Mouse (Mus musculus): ENCODE measurements around the gene Fubp1. TPM values are rescaled to one million over a fixed set of nuclear protein-coding genes. Genes with fewer than 3 reads are reported as not detected.

Fubp1 gene
- 100 to 1,000 TPM; 216 to 229 TPM for total RNA-seq (2021)

DNA sequence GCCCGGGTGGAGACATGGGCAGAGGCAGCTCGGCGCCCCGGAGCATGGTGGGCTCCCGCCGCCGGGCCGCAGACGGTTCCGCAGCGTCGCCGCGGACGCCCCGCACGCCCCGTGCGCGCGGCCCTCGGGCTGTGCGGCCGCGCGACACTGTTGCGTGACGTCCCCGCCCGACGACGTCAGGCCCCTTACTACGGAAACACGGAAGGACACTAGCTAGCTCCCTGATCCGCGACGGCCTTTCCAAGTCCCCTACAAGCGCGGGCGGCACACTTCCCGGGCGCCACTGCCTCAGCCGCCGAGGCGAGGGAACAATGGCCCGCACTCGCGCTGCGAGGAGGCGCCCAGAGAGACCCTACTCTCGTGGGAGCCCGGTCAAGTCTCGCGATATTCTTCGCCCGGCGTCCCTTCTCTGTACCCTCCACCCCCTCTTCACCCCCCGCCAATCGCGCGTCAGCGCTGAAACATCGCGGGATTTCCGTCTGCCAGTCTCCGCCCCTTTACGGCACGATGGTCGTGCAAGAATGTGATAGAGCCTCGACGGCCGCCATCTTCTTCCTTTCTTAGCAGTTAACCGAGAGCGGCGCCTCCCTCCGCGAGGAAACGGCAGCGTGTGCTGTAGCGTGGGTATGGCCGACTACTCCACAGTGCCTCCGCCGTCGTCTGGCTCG lies at the start of gene Fubp1, which contains the start of gene Dnajb4:
TSS of gene Fubp1 (plus strand) at position 456 of the 668 bp plus-strand sequence.
TSS of gene Dnajb4 (minus strand) at position 336 of the 668 bp plus-strand sequence.
- peak; percentile 100 for DNase-seq
- intact Hi-C loops (cut with DNase I), result loop anchor here (5.0 kb wide), 1 partner anchor 98 kb away; no protein-coding TSS in a partner anchor

DNA sequence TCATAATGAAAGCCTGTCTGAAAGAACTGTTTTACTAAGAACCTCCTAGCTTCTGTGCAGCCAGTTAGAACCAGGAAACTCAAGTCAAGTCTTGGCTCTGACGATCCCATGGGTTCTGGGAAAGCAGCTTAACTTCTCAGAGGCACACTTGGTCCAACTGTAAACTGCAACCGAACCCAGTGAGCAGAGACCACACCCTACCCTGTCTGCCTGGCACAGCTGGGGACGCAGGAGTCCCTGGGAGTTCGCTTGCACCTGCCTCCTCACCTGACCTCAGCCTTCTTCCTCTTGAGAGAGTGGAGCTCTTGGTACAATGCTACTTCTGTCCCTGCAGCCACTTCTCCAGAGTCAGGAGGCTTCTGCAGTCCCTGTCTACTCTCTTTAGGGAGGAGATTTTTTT lies 49.6 kb upstream of the Fubp1 start:
- intact Hi-C loops (cut with DNase I), result loop anchor here (10.0 kb wide), 1 partner anchor 46 kb away; no protein-coding TSS in a partner anchor
- DNase-seq, result no peak

DNA sequence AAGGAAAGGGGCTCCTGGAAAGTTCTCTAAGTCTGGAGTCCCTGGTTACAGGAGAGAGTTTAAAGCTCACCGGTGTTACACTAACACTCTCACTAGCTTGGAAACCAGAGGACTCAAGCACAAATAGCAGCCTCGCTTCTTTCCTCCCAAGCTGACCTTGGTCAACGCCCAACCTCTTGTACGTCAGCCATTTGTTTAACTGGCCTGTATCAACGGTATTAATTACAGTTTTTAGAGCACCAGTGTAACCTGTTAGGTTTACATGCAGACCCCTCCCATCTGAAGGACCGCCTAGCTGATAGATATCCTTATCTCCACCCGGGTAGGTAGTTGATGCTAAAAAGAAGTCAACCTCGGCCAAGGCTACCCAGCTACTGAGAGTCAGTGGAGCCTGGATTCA lies 46.9 kb upstream of the Fubp1 start:
- DNase-seq, result no peak
- intact Hi-C loops (cut with DNase I), result loop anchor here (10.0 kb wide), 1 partner anchor 49 kb away; no protein-coding TSS in a partner anchor

DNA sequence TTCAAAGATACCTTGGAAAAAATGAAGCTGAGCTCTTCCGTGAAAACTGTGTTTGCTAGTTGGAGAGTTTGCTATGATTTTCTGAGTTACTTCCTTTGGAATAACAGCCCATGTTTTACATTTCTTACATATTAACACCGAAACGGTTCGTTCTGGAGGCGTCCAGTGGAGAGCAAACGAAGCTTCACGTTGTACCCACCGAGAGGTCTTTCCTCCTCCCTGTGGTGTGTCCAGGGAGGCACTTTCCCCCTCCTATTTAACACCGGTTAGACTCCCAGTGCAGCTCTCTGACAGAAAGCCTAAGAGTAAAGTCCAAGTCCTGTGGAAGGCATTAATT lies 45.2 kb upstream of the Fubp1 start:
- DNase-seq, result no peak
- intact Hi-C loops (cut with DNase I), result loop anchor here (10.0 kb wide), 1 partner anchor 50 kb away; no protein-coding TSS in a partner anchor

DNA sequence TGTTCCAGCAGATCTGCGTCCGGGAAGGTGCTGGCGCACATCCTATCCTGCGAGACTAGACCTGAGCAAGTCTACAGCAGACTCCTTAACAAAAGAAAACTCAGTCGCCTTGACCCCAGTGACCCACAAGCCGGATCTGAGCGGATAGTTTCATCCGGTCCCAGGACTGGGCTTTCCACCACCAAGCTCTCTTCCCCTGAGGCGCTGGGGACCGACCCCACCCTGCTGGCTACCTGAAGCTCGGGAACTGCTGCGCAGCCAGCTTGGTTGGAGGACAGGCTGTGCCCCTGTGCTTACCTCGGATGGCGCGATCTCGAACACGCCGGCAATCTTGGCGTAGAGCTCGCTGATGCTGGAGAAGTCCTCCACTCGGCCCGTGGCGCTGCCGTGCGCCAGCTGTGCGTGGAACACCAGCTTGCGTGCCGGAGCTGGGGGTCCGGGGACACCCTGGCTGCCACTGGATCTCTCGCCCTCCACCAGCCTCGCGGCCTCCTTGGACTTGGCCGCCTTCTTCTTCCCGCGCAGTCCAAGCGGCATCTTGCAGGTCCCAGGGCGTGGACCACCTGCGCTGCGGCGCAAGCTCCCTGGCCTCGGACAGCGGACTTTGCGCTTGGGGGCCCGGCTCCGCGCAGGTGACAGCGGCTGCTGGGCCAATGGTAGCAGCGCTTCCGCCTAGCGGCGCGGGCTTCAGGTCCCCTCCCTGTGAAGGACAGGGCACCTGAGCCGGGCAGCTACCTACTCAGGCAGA lies 44.7 kb upstream of the Fubp1 start:
- peak; percentile 31 for DNase-seq
- intact Hi-C loops (cut with DNase I), result loop anchor here (10.0 kb wide), 1 partner anchor 51 kb away; no protein-coding TSS in a partner anchor

DNA sequence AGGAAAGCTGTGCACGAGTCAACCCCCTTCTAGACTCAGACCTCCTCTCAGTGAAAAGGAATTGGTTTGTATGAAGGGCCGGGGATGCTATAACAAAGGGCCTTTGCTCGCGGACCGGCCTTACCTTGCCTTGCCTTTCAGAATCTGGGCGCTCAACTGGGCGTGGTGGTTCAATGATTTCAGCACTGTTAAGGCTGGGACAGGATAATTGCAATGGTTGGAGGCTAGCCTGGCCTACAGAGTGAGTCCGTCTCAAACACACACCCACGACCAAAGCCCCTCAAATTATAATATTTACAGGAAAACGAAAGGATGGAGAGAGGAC lies 44.2 kb upstream of the Fubp1 start, which contains the start of gene Gipc2:
TSS of gene Gipc2 (minus strand) at position 132 of the 325 bp plus-strand sequence.
- intact Hi-C loops (cut with DNase I), result loop anchor here (10.0 kb wide), 1 partner anchor 51 kb away; no protein-coding TSS in a partner anchor
- no peak for DNase-seq

DNA sequence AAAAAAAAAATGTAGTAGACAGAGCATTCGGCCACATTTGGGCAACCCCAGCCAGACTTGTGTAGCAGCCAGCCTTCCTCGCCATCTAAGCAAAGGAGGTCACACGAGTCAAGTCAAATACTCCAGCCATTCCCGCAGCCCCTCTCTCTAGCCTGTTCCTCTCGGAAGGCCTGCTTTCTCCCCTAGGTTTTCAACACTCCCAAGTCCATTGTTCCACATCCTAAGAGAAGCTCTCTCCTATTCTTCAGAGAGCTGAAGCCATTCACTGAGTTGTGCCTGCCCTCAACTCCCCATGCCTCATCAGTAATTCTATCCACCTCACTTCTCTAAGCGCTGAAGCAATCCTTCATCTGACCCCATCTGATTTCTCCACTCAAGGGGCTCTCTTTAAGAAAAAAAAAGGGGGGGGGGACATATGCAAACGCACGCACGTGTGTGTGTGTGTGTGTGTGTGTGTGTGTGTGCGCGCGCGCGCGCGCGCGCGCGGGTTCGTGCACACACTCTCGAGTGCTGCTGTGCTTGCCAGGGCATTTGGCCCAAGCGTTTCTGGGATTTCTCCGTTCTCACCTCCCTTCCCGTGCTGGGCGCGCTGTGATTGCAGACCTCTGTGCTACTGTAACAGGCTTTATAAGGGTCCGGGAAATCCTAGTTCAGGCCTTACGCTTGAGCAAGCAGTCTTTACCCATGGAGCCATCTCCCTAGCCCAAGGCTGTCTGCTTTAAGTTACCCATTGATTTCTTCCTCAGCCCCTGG lies 43.3 kb upstream of the Fubp1 start:
- DNase-seq, result peak; percentile 18
- intact Hi-C loops (cut with DNase I), result loop anchor here (10.0 kb wide), 1 partner anchor 52 kb away; no protein-coding TSS in a partner anchor

DNA sequence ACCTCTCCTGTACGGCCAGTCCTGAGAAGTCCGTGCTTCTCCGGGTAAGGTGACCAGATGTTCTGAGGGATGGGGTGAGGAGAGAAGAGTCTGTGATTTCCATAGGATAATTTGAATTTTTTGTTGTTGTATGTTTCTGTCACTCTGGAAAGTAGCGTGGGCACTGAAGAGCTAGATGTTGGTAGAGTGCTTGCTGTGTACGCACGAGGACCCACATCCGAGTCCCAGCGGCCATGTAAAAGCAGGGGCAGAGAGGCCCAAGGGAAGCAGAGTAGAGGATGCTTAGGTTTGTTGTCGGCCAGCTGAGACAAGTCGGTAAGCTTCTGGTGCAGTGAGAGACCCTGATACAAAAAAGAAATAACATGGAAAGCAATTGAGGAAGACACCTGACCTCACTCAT lies 42.2 kb upstream of the Fubp1 start:
- intact Hi-C loops (cut with DNase I), result loop anchor here (10.0 kb wide), 1 partner anchor 53 kb away; no protein-coding TSS in a partner anchor
- no peak for DNase-seq

DNA sequence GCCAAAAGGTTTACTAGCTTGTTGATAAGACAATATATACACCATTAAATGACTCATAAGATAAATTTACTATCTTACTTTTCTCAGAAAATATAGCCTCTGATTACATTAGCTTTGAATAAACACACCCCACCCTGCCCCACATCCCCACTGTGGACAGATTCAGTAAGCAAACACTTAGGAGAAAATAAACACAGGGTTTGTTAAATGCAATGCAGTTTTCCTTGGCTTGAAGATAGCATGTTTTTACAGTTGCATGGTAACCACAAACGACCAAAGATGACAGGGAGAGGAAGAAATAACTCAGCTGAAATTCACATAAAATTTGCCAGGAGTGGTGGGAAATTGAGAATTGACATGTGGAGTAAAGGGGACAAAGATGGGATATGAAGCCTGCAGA lies 39.8 kb upstream of the Fubp1 start:
- DNase-seq, result no peak
- intact Hi-C loops (cut with DNase I), result no loop called here

DNA sequence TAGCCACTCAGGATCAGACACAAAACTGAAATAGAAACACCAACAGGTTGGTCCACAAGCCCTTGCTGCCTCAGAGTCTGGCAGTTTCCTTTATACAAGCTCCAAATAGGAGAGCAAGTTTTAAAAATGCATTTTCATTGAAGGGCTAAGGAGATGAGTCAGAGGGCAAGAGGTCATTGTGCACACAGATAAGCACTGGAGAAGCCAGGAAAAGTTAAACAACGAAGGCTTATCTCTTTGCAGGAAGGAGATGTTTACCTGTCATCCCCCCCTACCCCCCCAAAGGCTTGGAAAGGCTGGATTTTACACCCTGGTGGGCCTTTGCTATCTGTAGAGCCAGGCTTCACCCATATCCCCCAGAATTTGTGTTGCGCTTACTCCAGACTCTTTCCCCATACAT lies 39.0 kb upstream of the Fubp1 start:
- no peak for DNase-seq
- intact Hi-C loops (cut with DNase I), result no loop called here

DNA sequence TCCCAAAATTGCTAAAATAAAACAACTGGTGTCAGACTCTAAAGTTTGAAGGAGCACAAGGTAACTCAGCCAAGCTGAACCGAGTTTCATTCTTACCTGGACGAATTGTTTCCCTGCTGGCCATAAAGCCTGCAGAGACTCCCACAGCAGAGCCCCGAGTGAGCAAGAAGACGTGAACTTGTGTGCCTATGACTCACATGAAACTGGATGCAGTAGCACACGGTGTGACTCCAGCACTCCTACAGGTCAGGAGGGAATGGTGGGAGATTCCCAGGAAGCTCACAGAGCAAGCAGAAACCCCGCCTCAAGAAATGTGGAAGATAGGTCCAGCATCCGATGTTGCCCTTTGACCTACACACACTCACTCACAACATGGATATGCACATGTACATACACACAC lies 38.4 kb upstream of the Fubp1 start:
- intact Hi-C loops (cut with DNase I), result no loop called here
- no peak for DNase-seq

DNA sequence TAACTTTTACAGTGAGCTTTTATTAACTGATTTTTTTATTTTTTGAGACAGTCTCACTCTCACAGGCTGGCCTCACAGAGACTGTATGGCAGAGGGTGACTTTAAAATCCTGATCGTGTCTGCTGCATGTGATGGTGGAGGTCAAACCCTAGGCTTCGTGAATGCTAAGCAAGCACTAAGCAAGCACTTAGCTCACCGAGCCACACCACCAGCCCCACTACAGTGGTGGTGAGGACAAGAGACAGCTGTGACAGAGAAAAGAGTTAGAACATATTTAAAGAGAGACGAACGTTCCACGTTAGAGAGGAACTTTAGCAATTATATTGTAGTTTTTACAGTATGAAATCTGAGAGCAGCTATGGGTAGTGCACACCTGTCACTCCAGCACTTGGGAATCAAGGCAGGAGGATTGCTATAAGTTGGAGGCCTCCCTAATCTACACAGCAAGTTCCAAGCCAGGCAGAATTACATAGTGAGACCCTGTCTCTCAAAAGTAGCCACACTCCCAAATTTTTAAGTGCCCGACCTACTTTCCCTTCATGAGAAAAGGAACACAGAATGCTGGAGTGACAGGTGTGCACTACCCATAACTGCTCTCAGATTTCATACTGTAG lies 37.8 kb upstream of the Fubp1 start:
- intact Hi-C loops (cut with DNase I), result no loop called here

DNA sequence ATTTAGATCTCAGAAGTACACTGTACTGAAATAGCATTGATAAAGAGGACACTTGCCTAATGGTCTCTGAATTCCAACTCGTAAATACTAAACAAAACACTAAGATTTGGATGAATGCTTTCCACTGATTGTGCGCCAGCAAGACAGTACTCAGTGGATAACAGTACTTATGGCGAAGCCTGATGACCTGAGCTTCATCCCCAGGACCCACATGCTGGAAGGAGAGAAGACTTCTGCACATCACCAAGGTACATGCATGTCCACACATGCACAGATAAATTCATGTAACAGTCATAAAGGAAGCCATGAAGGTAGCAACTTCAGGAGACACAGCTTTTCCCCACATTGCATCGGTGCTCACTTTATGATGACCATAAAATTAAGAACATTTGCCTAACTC lies 31.4 kb upstream of the Fubp1 start:
- intact Hi-C loops (cut with DNase I), result no loop called here
- DNase-seq, result no peak

More for the DNA sequence above, 37.8 kb upstream of the Fubp1 start:
- no peak for DNase-seq

DNA sequence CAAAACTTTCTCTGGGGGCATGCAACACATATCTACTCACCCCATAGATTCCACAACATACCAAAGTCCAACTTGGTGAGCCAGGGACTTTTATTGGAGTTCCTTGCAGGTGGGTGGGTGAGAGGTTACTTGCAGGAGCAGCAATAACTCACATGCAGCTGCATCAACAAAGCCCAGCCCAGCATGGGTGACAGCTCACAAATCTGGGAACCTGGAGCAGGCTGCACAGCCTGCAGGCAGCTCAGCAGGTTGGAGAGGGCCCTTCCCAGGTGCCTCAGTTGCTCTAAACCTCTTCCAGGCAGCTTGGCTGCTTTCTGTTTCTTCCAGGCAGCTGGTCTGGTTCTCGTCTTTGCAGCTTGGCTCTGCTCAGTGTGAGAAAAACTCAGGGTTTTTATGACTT lies 30.9 kb upstream of the Fubp1 start:
- intact Hi-C loops (cut with DNase I), result no loop called here
- no peak for DNase-seq

DNA sequence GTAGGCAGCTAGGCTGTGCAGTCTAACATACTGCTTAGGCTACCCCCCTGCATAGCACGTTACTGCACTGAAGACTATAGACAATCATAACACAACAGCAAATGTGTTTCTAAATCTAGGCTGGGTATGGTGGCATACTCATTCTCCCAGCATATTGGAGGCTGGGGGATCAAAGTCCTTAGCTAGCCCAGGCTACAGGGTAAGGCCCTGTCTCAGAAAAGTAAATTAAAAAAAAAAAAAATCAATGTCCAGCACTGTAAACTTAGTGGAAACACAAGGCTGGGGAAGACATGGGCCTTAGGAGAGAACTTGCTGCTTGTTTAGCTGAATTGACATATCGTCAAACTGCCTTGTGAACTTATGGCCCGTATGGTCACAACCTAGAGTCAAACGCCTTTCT lies 29.6 kb upstream of the Fubp1 start:
- intact Hi-C loops (cut with DNase I), result no loop called here
- DNase-seq, result no peak

DNA sequence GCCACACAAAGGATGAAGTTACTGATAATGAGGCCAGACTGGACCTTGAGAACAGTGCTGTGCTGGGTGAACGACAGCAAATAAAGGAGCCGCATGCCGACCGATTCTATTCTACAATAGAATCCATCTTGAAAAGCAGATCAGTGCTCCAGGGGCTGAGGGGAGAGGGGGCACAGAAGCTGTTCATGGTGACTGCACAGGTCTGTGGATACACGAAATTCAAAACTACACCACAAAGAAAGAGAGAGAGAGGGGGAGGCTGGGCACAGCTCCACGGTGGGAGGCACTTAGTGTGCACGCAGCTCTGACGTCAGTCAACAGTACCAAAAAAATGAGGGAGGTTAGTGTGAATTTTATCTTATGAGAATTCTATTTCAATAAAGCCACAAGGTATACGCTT lies 26.7 kb upstream of the Fubp1 start:
- intact Hi-C loops (cut with DNase I), result no loop called here
- DNase-seq, result no peak

DNA sequence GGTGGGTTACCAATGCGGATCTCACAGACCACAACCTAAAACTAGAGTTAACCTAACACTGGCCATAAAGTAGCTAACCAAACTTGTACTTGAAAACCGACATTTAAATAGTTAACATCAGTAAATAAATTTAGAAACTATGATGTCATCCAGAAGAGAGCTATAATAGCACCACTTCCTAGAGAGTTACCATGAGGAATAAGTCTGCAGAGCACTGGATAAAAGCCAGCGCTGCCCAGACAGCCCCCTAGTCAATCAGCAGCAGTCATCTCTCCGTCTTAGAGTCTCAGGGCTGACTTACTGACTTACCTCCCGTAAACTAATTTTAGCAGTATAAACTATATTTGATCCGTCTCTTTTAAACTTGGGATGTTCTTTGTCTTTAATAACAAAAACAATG lies 24.1 kb upstream of the Fubp1 start:
- no peak for DNase-seq
- intact Hi-C loops (cut with DNase I), result no loop called here

DNA sequence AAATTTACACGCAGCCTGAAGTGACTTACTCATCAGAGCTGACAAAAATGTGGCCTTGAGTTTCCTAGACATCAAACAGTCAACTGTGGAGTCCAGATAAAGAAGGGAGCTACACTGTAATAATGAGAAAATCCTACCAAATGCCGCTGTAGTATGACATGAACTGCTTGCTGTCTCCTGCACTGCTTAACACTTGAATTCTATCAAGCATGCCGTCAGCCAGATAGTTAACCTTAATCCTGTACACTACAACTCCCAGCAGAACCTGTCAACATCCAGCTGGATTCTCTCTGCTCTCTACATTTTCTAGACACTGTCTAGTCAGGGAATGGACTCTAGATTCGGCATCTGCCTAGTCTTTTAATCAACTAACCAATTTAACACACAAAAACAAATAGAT lies 20.9 kb upstream of the Fubp1 start:
- no peak for DNase-seq
- intact Hi-C loops (cut with DNase I), result no loop called here

DNA sequence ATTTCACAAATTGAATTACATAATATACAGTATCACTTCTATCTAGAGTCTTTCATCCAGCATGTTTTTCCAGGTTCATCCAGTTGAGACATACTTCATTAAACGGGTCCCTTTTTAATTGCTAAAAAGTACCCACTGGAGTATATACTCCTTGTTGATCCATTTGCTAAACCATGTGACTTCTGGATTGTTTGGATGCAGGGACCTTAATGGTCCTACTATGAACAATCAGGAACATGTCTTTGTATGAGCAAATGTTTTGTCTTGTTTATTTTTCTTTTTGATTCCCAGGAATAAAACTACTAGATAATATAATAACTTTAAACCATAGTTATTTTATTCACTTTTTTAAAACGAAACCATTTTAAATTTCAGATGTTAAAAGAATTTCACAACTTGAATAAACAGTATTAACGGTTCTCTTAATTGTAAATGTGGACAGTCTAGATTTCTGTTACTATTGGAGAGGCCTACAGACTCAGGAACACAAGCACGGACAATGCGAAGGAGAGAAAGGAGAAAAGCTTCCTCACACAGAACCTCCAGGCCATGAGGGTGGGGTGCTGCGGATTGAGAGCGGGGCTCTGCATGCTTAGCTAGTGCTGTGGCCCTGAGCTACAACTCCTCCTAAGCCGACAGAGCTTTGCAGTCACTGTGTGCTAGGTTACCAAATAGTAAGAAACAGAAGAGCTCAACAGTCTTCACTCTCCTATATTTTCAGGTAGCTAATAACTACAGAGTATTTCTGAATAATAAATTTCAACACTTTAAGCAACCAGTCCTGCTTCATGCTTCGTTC lies 19.3 kb upstream of the Fubp1 start:
- intact Hi-C loops (cut with DNase I), result no loop called here
- no peak for DNase-seq

DNA sequence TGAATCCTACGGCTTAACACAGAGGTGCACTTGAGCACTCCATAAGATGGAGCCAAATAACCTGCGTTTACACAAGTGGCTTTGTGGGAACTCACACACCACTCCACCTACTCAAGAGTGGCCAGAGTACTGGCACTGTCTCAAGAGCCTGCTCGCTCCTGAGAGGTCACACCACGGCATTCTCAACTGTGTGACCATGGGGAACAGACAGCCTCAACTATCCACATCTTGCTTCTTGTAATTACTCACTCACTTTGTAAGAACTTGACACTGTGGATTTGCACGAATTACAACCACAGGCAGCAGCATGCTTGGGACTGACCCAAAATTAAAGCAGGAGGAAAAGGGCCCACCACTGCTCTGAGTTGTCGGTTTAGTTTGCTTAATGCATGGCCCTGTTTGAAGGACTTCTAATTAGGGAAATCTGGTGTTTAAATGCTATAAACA lies 18.4 kb upstream of the Fubp1 start:
- intact Hi-C loops (cut with DNase I), result no loop called here
- DNase-seq, result no peak

Measured in left cerebral cortex, postnatal 4 days (tissue).